Mouse (Mus musculus) stomach, postnatal 0 days (tissue): ENCODE results near the gene Wsb1.

Source experiments
- CTCF ChIP-seq: IDR thresholded peaks from 2 replicates; pipeline ENCODE4 v1.5.1; 2016; ENCODE audit warnings: antibody characterized with exemption, low read depth, mild to moderate bottlenecking, moderate library complexity
- EP300 ChIP-seq: optimal IDR thresholded peaks from 2 replicates; pipeline ENCODE3; 2016; ENCODE audit warnings: antibody characterized with exemption

GRCm38 (mm10) chr11:79229561-79230250 lies 24.8 kb downstream of the Wsb1 start:
- TF ChIP-seq CTCF (no peak), EP300 (no peak)
